Mouse (Mus musculus): ENCODE data around the gene Mtx3. TPM values are rescaled to one million over a fixed set of nuclear protein-coding genes. Genes with fewer than 3 reads are reported as not detected.

The Mtx3 gene
- polyA plus RNA-seq, 1 experiment from 2014 or later: 4.0 TPM

- no peak overlapping the region for H3K9ac ChIP-seq
- H3K27me3 ChIP-seq: no peaks in the 10 kb centered on the region
- no peaks in the 10 kb centered on the region for H3K9me3 ChIP-seq (replicated peaks)
- H3K27ac ChIP-seq: no peak overlapping the region
- H3K4me1 ChIP-seq: no peaks in the 10 kb centered on the region
- H3K4me2 ChIP-seq: no peak overlapping the region
- H3K36me3 ChIP-seq: no peaks in the 10 kb centered on the region
- ATAC-seq (replicated peaks; ENCODE audit: low FRiP score): no peak
- WGBS: 65% methylated on average over 4 of the region's 4 CpGs
- H3K4me3 ChIP-seq (replicated peaks): no peak overlapping the region
Measured at GRCm38 (mm10) chr13:92903291-92903690, 58.7 kb downstream of the Mtx3 start.

GRCm38 (mm10) chr13:92905944-92906343 is 61.4 kb downstream of the Mtx3 start:
- WGBS: 77% methylated on average over 5 of the region's 5 CpGs
- Histone ChIP-seq H3K4me3 (replicated peaks) (no peak overlapping the region), H3K9me3 (replicated peaks) (no peaks in the 10 kb centered on the region), H3K9ac (no peak overlapping the region), H3K36me3 (no peaks in the 10 kb centered on the region), H3K27ac (no peak overlapping the region), H3K27me3 (no peaks in the 10 kb centered on the region), H3K4me2 (no peak overlapping the region), H3K4me1 (no peaks in the 10 kb centered on the region)
- no peak for ATAC-seq (replicated peaks; ENCODE audit: low FRiP score)

- Histone ChIP-seq H3K27ac (no peak overlapping the region), H3K4me1 (no peaks in the 10 kb centered on the region), H3K4me2 (no peak overlapping the region), H3K9ac (no peak overlapping the region), H3K9me3 (replicated peaks) (no peaks in the 10 kb centered on the region), H3K4me3 (replicated peaks) (no peak overlapping the region), H3K27me3 (no peaks in the 10 kb centered on the region), H3K36me3 (no peaks in the 10 kb centered on the region)
- no peak for ATAC-seq (replicated peaks; ENCODE audit: low FRiP score)
- WGBS: 47% methylated on average over 5 of the region's 5 CpGs
Measured at GRCm38 (mm10) chr13:92907366-92907765, 62.8 kb downstream of the Mtx3 start.

Other genes with a start within 250 kb of the Mtx3 start
- 16.5 and 16.8 TPM in 2 replicates for gene Serinc5, start 233.7 kb upstream of the Mtx3 start, polyA plus RNA-seq (2015; fragmentation: Nextera tagmentation; extraction: Ambion mirVana)
- gene Thbs4, start 49.9 kb upstream of the Mtx3 start, polyA plus RNA-seq (2015; fragmentation: Nextera tagmentation; extraction: Ambion mirVana): 2.5 and 2.8 TPM in 2 replicates

All from kidney, embryonic 15.5 days (tissue).